Mouse (Mus musculus) T-helper 1 cell (primary cell): ENCODE results near the gene Zfand3.

ENCODE experiments used
- in situ Hi-C: fragments of 300-600 bp; cut with MboI, MseI; formaldehyde crosslinking; loops from one replicate; pipeline ENCODE4 v1.15.1; 2025; ENCODE audit warnings: high pct_unique_total_duplicates

Gene Zfand3

DNA sequence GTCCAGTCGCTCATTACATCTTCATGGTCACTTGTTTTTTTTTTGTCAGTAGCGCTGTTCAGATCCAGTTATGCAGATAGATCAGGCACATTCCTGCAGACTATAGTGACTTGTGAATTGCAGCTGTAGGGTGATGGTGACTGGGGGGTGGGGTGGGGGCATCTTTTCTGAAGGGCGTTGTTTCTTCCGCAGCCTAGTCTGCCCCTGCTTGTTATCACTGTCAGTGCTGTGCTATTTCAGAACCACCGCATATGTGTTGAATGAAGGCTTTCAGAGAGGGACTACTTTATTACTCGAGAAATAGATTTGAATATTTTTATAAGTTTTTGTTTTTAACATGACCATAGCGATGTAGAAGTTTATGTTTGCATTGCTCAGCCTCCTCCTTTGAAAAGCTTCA is 142.0 kb downstream of the Zfand3 start:
- in situ Hi-C loops: no loop called here

DNA sequence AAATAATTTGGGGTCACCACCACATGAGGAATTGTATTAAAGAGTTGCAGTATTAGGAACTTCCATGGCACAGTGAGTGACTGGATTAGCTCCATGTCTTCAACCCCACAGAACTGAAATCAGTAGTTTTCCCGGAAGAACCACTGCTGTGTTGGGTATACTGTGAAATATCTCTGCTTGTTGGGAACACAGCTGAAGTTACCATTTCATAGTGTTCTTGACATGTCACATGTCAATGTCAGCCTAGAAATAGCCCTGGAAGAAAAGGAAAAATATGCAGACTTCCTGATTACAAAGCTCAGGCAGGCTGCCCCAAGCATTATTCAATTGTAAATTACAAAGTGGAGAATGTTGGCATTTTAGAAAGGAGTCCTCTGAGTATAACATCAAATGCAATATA is 143.4 kb downstream of the Zfand3 start:
- in situ Hi-C loops: no loop called here

DNA sequence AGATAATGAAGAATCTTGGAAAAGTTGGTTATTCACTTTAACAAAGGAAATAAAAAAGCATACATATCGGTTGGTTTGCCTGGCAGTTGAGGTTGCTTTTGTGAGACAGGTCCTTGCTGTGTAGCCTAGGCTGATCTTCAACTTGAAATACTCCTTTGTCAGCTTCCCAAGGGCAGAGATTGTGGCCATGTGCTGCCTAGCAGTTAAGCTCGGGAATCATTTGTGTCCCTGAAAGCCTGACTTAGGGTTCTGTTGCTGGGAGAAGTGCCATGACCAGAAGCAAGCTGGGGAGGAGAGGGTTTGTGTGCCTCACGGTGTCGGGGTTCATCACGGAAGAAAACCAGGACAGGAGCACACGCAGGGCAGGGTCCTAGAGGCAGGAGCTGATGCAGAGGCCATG is 143.8 kb downstream of the Zfand3 start:
- in situ Hi-C loops: no loop called here

DNA sequence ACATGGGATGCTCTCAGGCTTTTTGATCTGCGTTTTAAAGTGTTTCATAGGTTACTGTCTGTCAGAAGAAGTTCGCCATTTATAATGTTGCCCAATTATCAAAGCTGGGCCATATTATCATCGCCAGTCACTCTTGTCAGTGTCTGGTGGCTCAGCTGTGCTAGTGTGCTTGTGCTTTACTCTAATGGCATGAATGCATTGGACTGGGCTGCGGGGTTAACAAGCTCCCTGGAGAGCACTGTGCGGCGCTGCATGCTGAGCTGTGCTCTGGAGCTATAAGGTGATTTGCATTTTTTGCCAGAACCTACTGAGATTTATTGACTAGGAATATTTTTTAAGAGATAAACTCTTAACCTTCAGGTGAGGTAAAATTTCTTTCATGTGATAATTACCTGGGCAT is 145.4 kb downstream of the Zfand3 start:
- in situ Hi-C loops: no loop called here

DNA sequence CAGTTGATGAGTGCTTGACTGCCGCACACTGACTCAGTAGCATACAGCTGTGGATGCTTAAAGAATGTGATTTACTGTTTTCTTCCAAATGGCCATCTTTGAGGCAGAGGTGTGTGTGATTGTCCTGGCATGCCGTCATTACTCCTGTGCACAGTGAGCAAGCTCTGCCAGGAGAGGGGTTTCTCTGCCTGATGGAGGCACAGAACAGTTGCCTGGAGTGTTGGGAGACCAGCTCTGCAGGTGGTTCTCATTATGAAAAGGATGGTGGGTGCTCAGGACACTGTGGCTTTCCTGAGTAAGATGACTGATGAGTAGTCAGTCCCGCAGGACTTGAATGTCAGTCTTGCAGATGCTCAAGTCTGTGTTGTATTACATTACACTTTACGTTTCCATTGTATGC is 149.6 kb downstream of the Zfand3 start:
- in situ Hi-C loops: no loop called here

DNA sequence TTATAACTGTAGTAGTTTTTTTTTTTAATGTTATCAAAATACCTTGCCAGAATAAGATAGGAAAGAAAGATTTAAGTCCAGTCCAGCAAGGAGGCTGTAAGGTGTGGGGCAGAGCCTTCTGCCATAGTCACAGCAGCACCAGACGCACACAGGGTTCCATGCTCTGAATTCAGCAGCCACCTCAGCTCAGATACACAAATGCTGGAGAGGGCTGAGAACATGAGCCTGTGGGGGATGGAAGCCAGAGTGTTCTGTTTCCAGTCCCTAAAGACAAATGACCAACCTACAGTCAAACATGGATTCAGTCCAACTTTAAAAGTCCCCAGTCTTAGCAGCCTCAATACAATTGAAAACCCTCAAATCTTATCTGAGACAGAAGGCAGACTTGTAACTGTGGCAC is 150.3 kb downstream of the Zfand3 start:
- in situ Hi-C loops: no loop called here

DNA sequence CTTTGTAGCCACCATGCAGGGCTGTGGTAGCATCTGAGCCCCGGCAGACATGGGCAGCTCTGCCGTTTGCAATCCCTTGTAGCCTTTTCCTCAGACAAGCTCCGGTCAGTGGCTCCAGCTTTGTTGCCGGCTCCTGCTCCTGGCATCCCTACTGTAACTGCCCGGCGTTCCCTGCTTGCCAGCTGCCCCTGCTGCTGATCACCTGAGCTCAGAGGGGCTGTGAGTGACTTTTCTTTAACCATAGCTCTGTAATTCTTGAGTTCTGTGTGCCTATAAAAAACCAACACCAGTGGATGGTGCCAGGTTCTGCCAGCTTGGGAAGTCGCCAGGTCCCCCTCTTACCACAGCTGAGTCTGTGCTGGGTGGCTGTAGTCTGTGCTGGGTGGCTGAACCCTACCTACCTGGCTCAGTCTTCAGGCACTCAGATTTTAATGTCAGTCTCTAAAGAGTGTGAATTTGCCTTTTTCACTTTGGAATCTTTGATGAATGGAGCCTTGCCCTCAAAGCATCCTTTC is 150.9 kb downstream of the Zfand3 start:
- in situ Hi-C loops: no loop called here

DNA sequence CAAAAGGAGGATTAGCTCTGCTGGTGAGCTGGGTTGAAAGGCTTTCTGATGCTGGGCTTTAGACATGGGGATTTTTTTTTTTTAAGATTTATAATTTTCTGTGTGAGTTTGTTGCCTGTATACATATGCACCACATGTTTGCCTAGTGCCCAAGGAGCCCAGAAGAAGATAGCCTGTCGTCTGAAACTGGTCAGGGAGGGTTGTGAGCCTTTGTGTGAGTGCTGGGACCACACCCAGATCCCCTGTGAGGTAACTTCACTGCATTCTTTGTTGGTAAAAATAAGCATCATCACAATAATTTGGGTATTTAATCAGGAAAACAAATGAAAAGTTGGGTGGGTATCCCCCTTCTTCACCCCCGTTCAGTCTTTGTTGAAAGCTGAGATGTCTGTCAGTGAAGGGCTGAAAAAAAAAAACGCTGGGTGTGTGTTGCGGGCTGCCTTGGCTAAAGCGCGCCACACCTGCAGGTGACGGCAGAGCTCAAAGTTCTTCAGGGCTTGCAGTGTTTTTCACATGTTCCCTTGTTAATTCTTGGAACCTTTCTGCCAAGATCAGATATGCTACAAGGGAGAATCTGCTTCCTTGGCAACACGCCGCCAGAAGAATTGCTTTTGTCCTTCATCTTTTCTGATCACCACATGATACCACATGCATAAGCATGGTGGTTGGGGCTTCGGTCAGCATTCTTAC is 154.0 kb downstream of the Zfand3 start:
- in situ Hi-C loops: no loop called here

DNA sequence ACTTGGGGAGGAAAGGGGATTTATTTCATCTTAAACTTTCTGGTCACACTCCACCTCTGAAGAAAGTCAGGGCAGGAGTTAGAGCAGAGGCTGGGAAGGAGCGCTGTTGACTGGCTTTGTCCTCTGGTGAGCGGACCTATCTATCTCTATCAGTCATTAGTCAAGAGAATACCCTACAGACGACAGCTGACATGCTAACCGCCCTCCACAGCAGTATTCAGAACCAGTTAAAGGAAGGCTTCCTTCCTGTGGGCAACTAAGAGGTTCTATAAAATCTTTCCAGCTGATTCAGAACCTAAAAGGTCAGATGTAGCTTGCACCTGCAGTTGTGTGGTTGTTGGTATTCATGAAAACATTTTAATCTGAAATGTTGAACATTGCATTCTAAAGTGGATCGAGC is 154.8 kb downstream of the Zfand3 start:
- in situ Hi-C loops: no loop called here

DNA sequence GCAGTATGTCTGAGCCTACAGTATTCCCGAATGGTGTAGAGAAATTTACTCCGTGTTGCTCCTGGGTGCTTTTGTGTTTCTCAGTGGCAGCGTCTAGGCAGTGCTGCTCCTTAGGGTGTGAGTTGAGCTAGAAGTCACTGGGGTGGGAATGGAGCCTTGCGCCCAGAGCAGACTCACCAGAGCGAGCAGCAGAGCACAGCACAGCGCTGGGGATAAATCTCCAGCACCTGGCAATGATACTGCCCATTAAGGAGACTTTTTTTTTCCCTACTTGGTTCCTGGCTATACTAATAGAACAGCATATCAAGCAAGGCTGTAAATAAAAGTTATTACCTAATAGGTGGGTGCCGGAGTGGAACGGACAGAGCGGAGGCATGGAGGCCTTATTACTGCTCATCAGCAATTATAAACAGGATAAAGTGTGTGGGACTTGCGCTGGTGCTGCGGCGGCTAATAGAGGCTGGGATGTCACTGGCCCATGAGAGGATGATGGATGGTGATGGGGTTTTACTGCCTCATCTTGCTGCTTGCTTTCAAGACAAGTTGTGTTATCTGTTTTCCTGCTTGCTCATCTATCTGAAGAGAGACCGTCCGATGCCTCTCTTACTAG is 156.4 kb downstream of the Zfand3 start:
- in situ Hi-C loops: no loop called here

DNA sequence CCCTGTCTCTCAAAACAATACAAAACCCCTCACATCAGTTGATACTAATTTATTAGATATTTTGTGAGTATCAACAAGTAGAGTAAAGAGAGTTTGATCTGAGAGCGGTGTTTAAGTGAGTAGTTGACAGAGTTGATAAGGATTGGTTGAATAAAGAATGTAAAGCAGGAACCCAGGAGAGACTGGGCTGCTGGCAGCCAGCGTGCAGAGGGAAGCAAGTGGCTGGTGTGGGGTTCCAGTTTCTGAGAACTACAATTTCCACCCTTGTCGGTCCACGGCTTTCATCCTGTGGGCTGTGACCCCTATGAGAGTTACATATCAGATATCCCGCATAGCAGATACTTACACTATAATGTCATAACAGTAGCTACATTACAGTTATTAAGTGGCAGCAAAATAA is 158.4 kb downstream of the Zfand3 start:
- in situ Hi-C loops: no loop called here

DNA sequence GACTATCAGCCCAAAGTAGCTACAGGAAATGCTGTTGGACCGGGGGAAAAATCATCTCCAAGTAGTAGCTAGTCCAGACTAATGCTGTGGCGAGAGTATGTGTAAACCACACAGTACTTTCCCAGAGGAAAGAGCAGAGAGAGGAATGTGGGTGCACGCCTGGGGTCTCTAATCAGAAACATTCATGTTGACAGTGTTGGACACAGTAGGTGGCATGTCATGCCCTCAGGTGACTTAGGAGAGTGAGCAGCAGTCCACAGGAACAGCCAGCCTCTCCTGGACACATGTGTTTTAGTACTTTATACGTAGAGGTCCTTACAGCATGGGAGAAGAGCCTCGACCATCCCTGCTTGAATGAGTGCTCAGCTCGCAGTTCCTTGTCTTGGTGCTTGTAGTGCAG is 159.3 kb downstream of the Zfand3 start:
- in situ Hi-C loops: no loop called here

DNA sequence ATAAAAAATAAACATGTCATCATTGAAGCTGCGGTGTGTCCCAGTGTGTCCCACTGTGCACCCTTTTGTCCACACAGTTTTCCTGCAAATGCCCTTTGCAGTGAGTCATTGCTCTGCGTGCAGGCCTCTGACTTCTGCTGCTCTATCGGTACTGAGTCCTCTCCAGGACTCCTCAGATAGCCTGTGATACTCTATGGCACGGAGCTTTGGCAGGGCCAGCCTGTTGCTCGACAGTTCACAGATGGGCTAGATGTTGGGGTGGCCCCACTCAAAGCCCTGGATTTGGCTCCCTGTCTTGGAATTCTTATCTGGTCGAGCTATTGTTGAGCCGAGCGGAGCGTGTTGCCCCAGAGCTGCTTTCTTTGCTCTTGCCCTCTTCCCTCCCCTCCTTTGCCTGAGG is 160.3 kb downstream of the Zfand3 start:
- in situ Hi-C loops: no loop called here

DNA sequence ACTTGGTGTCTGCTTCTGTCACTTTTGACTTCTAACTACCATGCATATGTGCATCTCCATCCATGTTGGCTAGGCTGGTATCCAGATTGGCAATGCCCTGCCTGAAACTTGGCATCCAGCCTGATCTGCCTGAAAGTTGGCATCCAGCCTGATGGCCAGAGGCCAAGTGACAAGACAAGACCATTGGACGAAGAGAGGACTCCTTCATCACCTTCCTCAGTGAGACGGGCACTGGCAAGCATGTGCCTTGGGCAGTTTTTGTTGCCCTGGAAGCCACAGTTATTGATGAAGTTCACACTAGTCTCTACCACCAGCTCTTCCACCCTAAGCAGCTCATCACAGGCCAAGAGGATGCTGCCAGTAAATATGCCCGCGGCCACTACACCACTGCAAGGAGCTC is 172.9 kb downstream of the Zfand3 start:
- in situ Hi-C loops: loop anchor here (10.0 kb wide), 1 partner anchor 1483 kb away; the partner anchor contains the start of genes Mapk14 and Slc26a8

DNA sequence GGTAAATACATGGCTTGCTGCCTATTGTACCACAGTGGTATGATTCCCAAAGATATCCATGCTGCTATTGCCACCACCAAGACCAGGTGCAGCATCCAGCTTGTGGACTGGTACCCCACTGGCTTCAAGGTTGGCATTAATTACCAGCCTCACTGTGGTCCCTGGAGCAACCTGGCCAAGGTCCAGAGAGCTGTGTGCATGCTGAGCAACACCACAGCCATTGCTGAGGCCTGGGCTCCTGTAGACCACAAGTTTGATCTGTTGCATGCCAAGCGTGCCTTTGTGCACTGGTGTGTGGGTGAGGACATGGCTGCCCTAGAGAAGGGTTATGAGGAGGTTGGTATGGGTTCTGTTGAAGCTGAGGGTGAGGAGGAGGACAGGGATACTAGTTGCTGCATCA is 173.9 kb downstream of the Zfand3 start:
- in situ Hi-C loops: loop anchor here (10.0 kb wide), 1 partner anchor 1484 kb away; the partner anchor contains the start of genes Mapk14 and Slc26a8

DNA sequence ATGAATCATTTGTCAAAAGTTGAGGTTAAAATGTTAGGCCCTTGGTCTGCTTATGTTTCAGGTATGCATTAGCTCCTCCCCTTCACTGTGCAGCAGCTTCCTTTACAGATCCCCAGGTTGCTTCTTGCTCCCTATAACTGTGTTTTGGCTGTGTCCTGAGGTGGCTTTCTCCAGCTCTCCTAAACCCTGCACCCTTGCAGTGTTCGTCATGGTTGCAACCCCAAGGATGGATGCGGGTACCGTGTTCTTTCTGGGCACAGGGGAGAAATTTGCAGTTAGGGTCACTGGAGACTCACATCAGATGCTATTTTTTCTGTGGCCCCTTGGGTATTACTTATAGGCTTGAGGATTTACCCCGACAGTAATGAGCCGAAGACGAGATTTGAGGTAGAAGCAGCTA is 175.7 kb downstream of the Zfand3 start:
- in situ Hi-C loops: no loop called here

DNA sequence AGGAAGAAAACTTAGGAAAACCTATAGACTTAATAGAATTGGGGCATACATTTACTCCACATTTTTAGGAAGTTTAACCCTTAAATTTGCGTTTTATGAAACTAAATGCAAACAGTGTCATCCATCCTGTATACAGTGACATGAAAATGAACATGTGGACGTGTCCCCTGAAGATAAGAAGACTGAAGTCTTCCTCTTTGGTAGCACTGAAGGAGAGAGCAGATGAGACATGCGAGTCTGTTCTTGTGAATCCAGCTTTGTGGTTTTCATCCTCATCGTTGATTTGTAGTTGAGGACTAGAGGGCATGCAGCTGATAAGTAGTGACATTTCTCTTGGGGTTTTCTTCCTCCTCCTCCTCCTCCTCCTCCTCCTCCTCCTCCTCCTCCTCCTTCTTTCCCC is 177.0 kb downstream of the Zfand3 start:
- in situ Hi-C loops: no loop called here

DNA sequence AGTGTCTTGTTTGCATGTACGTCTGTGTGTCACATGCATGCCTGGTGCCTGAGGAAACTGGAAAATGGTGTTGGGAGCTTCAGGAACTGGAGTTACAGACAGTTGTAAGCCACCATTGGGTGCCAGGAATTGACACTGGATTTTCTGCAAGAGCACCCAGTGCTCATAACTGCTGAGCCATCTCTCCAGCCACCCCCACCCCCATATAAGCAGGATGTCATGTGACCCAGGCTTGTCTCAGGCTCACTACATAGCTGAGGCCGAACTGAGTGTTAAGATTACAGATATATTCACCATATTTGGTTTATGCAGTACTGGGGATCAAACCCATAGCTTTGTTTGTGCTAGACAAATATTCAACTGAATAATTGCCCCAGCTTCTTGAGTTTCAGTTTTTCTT is 177.5 kb downstream of the Zfand3 start:
- in situ Hi-C loops: no loop called here

DNA sequence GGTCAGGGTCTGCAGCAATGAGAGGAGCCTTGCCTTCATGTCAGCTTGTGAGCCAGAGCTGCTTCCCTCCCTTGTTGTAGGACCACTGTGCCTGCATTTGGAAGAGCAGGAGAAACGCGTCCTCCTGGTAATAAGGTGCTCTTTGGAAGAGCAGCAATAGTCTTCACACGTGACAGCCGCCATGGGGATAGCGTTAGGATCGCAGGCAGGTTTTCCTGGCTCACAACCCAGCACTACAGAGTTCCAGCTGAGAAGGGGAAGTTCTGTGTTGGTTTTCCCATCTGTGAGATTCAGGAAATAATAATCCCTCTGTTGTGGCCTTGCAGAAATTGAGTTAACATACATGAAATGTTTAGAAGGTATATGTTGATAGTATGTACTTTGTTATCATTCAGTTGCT is 179.0 kb downstream of the Zfand3 start:
- in situ Hi-C loops: no loop called here

DNA sequence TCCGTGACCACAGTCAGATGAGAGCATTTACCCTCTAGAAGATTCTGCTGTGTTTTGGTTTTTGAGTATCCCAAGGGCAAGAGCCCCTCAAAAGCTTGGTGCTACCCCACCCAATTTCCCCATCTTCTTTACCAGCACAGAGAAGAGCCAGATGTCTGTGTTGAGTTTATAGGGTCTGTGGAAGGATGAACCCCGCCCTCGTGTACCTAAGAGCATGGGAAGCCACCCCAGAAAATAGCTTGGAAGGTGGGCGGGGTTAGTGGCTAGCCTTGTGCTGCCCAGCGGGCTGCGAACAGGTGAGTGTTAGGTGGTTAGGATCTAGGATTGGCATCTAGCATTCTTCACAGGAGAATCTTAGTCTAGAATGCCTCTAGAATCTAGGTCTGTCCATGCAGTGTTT is 182.6 kb downstream of the Zfand3 start:
- in situ Hi-C loops: no loop called here

DNA sequence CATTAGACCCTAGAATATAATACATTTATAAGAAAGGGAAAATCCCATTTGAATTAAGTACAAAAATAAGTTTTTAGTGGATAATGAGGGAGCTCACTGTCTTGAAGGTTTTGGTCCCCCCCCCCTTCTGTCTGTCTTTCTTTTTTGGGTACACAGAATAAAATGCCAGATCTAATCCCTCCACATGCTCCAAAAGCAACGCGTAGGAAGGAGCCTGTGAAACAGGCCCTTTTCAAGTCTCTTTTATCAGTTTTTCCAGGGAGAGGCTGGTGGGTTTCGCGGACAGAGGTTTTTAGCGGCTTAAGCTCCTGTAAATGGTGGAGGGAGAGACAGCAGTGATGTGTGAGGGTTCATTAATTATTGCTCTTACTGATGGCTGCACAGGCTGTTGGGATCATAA is 183.0 kb downstream of the Zfand3 start:
- in situ Hi-C loops: no loop called here

DNA sequence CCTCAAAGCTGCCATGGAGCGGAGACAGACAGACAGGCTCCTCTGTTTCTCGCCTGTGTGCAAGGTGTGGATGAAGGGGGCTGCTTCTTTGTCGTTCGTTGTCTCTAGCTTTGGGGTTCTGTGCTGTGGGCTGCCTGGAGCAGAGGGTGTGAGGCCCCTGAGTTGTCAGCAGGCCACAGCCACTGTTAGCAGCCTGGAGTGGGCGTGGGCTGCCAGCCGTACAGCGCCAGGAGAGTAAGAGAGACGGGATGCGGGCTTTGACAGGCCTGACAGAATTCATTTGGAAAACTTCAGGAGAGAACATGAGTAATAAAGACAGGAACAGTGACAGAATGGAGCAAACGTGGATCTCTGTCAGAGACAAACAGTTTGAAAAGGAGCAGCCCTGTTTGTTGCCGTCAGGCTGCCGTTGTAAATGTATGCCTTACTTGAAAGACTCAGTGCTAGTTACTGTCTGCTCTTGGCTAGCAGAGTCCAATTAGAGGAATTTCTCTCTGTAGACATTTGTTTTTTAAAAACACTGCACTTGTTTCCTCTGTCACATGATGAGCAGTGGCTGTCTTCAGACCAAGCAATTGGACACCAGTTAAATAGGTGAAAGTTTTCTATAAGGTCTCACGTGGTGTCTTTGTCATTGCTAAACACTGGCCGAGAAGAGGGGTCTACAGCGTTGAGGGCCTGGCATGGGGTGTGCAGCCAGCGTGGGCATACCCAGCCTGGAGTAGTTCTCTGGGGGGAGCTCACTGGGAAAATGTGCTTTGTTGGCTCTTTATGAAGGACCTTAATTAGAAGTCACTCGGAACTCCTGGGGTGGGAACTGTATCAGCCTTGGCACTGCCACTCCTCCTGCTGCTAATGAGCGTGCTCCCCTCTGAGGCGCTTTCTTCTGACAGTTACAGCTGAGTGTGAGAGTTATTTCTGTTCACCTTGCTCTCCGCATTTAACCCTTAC is 183.8 kb downstream of the Zfand3 start:
- in situ Hi-C loops: no loop called here
